19 mouse cellular contexts compared by ENCODE assay signal in the genomic region with DNA sequence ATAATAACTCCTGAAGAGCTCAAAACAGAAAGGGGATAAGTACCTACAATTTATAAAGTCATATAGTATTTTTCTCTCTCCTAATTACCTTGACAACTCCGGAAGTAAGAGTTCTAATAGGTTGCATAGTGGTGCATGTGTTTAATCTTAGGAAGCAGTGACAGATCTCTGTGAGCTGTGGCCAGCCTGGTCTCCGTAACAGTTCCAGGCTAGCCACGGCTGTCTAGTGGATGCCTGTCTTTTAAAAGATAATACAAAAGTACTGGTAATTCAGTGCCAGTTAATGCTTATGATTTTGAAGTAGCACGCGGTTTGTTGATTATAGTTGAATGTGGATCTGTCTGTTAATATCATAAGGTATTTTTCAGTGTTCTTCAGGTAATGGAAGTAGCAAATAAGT.
A peak's percentile ranks its signal among the peaks of the same experiment; 100 is the strongest.
DNase-seq lines count a peak whose midpoint lies in the region; ATAC-seq lines count a peak whose summit lies in the region.
"Had no signal": no experiment of that assay in that cellular context is flagged by ENCODE, and none has a peak within 500 bp of the region (broad histone marks: within the 10 kb centered on the region; RNA-seq: fewer than 3 reads in every experiment).

No protein-coding gene starts in this region.

- H3K9me3 ChIP-seq in liver, embryonic 12.5 days (replicated peaks): no peaks in the 10 kb centered on the region
- H3K9me3 ChIP-seq in liver, embryonic 13.5 days (replicated peaks): no peaks in the 10 kb centered on the region
- H3K9me3 ChIP-seq in forebrain, embryonic 14.5 days (replicated peaks; ENCODE audit: control insufficient read depth, low read length): no peaks in the 10 kb centered on the region
- H3K9me3 ChIP-seq: embryonic facial prominence, embryonic 10.5 days; embryonic facial prominence, embryonic 12.5 days; forebrain, embryonic 13.5 days had no signal

- no peaks in the 10 kb centered on the region for H3K27me3 ChIP-seq in liver, embryonic 12.5 days (replicated peaks)
- no peaks in the 10 kb centered on the region for H3K27me3 ChIP-seq in liver, embryonic 13.5 days
- H3K27me3 ChIP-seq in forebrain, embryonic 14.5 days (replicated peaks; ENCODE audit: control insufficient read depth, insufficient read depth, low read length): no peaks in the 10 kb centered on the region
- H3K27me3 ChIP-seq: embryonic facial prominence, embryonic 12.5 days; forebrain, embryonic 13.5 days; Patski had no signal

- peaks cover 7% of the 10 kb centered on the region for H3K4me1 ChIP-seq in liver, embryonic 12.5 days
- peaks cover 9% of the 10 kb centered on the region for H3K4me1 ChIP-seq in liver, embryonic 13.5 days (replicated peaks)
- no peaks in the 10 kb centered on the region for H3K4me1 ChIP-seq in forebrain, embryonic 14.5 days (ENCODE audit: control insufficient read depth, insufficient read depth, low read length)
- H3K4me1 ChIP-seq: embryonic facial prominence, embryonic 10.5 days; embryonic facial prominence, embryonic 12.5 days; forebrain, embryonic 13.5 days had no signal

- intact Hi-C loops in heart, postnatal 25 days (cut with DNase I): no loop called here

- no peak for DNase-seq in liver
- DNase-seq in liver, embryonic 13.5 days: peak; percentile 10
- DNase-seq in heart, postnatal 25 days (ENCODE audit: low spot score): no peak
- no peak for DNase-seq in forebrain, embryonic 14.5 days (ENCODE audit: low spot score)
- DNase-seq: adrenal gland, adult 8-10 months; adrenal gland, postnatal 14 days; adrenal gland, postnatal 36 days; cerebellum, adult 11-12 months; cerebellum, adult 8-10 months; cerebellum, adult 9-11 months; cerebellum, postnatal 14 days had no signal

- no peak overlapping the region for H3K9ac ChIP-seq in liver, embryonic 12.5 days
- H3K9ac ChIP-seq in liver, embryonic 13.5 days: no peak overlapping the region
- no peak overlapping the region for H3K9ac ChIP-seq in forebrain, embryonic 14.5 days (ENCODE audit: low read length)
- H3K9ac ChIP-seq: embryonic facial prominence, embryonic 12.5 days; forebrain, embryonic 13.5 days had no signal

- WGBS in liver, embryonic 12.5 days (ENCODE audit: insufficient replicate concordance): 72% methylated on average over 5 of the region's 5 CpGs
- 66% methylated on average over 5 of the region's 5 CpGs for WGBS in liver, embryonic 13.5 days (ENCODE audit: insufficient replicate concordance)
- WGBS in forebrain, embryonic 14.5 days: 96% methylated on average over 5 of the region's 5 CpGs

- H3K4me2 ChIP-seq in liver, embryonic 12.5 days: no peak overlapping the region
- no peak overlapping the region for H3K4me2 ChIP-seq in liver, embryonic 13.5 days
- H3K4me2 ChIP-seq in forebrain, embryonic 14.5 days (ENCODE audit: low read length): no peak overlapping the region
- H3K4me2 ChIP-seq: embryonic facial prominence, embryonic 12.5 days; forebrain, embryonic 13.5 days had no signal

- peaks cover 49% of the 10 kb centered on the region for H3K36me3 ChIP-seq in liver, embryonic 12.5 days
- H3K36me3 ChIP-seq in liver, embryonic 13.5 days: peaks cover 41% of the 10 kb centered on the region
- peaks cover 75% of the 10 kb centered on the region for H3K36me3 ChIP-seq in forebrain, embryonic 14.5 days (ENCODE audit: control insufficient read depth, insufficient read depth, low read length)

- H3K4me3 ChIP-seq in liver, embryonic 12.5 days: no peak overlapping the region
- H3K4me3 ChIP-seq in liver, embryonic 13.5 days (replicated peaks): no peak overlapping the region
- no peak overlapping the region for H3K4me3 ChIP-seq in forebrain, embryonic 14.5 days (ENCODE audit: low read depth, low read length)
- H3K4me3 ChIP-seq: embryonic facial prominence, embryonic 10.5 days; embryonic facial prominence, embryonic 12.5 days; forebrain, embryonic 13.5 days had no signal

- H3K27ac ChIP-seq in liver, embryonic 12.5 days: no peak overlapping the region
- no peak overlapping the region for H3K27ac ChIP-seq in liver, embryonic 13.5 days
- no peak overlapping the region for H3K27ac ChIP-seq in forebrain, embryonic 14.5 days (ENCODE audit: low read depth, low read length)
- H3K27ac ChIP-seq: embryonic facial prominence, embryonic 10.5 days; embryonic facial prominence, embryonic 12.5 days; forebrain, embryonic 13.5 days had no signal

- ATAC-seq in liver, embryonic 12.5 days: 0 out of 2 replicates have a peak, but pooled peaks have one; percentile 44
- no peak for ATAC-seq in liver, embryonic 13.5 days (ENCODE audit: low read depth)
- ATAC-seq in megakaryocyte-erythroid progenitor cell, adult 5-6 weeks (replicated peaks; ENCODE audit: low FRiP score, low TSS enrichment, poor library complexity, severe bottlenecking): peak; percentile 53
- ATAC-seq in forebrain, embryonic 14.5 days: no peak
- ATAC-seq: activated CD4-positive, CD25-positive, alpha-beta regulatory T cell, adult 4 months; forebrain, embryonic 13.5 days; forebrain, embryonic 16.5 days; Patski had no signal

Comparison
In these comparisons a context has a peak if more than half of its experiments do, and no peak if none do; other contexts are left out.
1. ATAC-seq: peak in liver, embryonic 12.5 days (single experiment) and megakaryocyte-erythroid progenitor cell, adult 5-6 weeks (single experiment); none in liver, embryonic 13.5 days (single experiment) and forebrain, embryonic 14.5 days (single experiment).